In genomic region chr16:20671886-20672285, GRCm38 (mm10) we compare ENCODE assay signal across 8 mouse cellular contexts. TPM values are rescaled to one million over a fixed set of nuclear protein-coding genes. Genes with fewer than 3 reads are reported as not detected.
DNase-seq lines count a peak whose midpoint lies in the region; ATAC-seq lines count a peak whose summit lies in the region.

No protein-coding gene starts in this region.

- no peak for ATAC-seq in megakaryocyte, adult 5-6 weeks (ENCODE audit: poor library complexity, severe bottlenecking)
- no peak for ATAC-seq in embryonic facial prominence, embryonic 14.5 days (ENCODE audit: low read depth)
- no peak for ATAC-seq in limb, embryonic 15.5 days (ENCODE audit: insufficient number of reproducible peaks, low FRiP score, low TSS enrichment, low read depth)
- no peak for ATAC-seq in stomach, embryonic 15.5 days (ENCODE audit: insufficient read depth, low FRiP score, low read depth)

- 24% methylated on average over 6 of the region's 6 CpGs for WGBS in embryonic facial prominence, embryonic 14.5 days
- WGBS in limb, embryonic 15.5 days = 21% methylated on average over 6 of the region's 6 CpGs
- WGBS in stomach, embryonic 15.5 days = 21% methylated on average over 6 of the region's 6 CpGs

- H3K4me2 ChIP-seq in embryonic facial prominence, embryonic 14.5 days (ENCODE audit: low read depth, low read length) = peak overlapping the region; percentile 98
- H3K4me2 ChIP-seq in limb, embryonic 15.5 days = peak overlapping the region; percentile 80
- peak overlapping the region; percentile 57 for H3K4me2 ChIP-seq in stomach, embryonic 15.5 days

- 0 out of 2 replicates have a peak overlapping the region, but pooled peaks have one; percentile 16 for H3K27ac ChIP-seq in embryonic facial prominence, embryonic 14.5 days (replicated peaks; ENCODE audit: low read depth, low read length)
- peak overlapping the region; percentile 93; the same call in 1 of the 2 replicates for H3K27ac ChIP-seq in limb, embryonic 15.5 days
- H3K27ac ChIP-seq in stomach, embryonic 15.5 days = peak overlapping the region; percentile 36; the same call in 1 of the 2 replicates

- H3K4me3 ChIP-seq in megakaryocyte, embryonic 14.5 days (replicated peaks) = peak overlapping the region; percentile 96
- H3K4me3 ChIP-seq in embryonic facial prominence, embryonic 14.5 days (ENCODE audit: low read depth, low read length) = peak overlapping the region; percentile 95
- H3K4me3 ChIP-seq in limb, embryonic 15.5 days = peak overlapping the region; percentile 96
- H3K4me3 ChIP-seq in stomach, embryonic 15.5 days (replicated peaks) = peak overlapping the region; percentile 88

- H3K4me1 ChIP-seq in megakaryocyte, embryonic 14.5 days = peaks cover 41% of the 10 kb centered on the region
- peaks cover 13% of the 10 kb centered on the region; the same call in 1 of the 2 replicates for H3K4me1 ChIP-seq in embryonic facial prominence, embryonic 14.5 days (ENCODE audit: control insufficient read depth, insufficient read depth, low read length)
- peaks cover 22% of the 10 kb centered on the region for H3K4me1 ChIP-seq in limb, embryonic 15.5 days
- H3K4me1 ChIP-seq in stomach, embryonic 15.5 days = peaks cover 14% of the 10 kb centered on the region

- H3K36me3 ChIP-seq in megakaryocyte, embryonic 14.5 days (replicated peaks; ENCODE audit: low read length) = peaks cover 30% of the 10 kb centered on the region
- peaks cover 30% of the 10 kb centered on the region for H3K36me3 ChIP-seq in embryonic facial prominence, embryonic 14.5 days (ENCODE audit: control insufficient read depth, insufficient read depth, low read length)
- H3K36me3 ChIP-seq in limb, embryonic 15.5 days = peaks cover 23% of the 10 kb centered on the region
- peaks cover 20% of the 10 kb centered on the region for H3K36me3 ChIP-seq in stomach, embryonic 15.5 days

- H3K9me3 ChIP-seq in megakaryocyte, embryonic 14.5 days = no peaks in the 10 kb centered on the region
- no peaks in the 10 kb centered on the region for H3K9me3 ChIP-seq in embryonic facial prominence, embryonic 14.5 days (ENCODE audit: control insufficient read depth, low read length)
- no peaks in the 10 kb centered on the region for H3K9me3 ChIP-seq in limb, embryonic 15.5 days
- H3K9me3 ChIP-seq in stomach, embryonic 15.5 days = no peaks in the 10 kb centered on the region

- H3K9ac ChIP-seq in embryonic facial prominence, embryonic 14.5 days (ENCODE audit: low read depth, low read length) = no peak overlapping the region
- H3K9ac ChIP-seq in limb, embryonic 15.5 days = no peak overlapping the region
- no peak overlapping the region for H3K9ac ChIP-seq in stomach, embryonic 15.5 days

- no peak for DNase-seq in embryonic facial prominence, embryonic 14.5 days (ENCODE audit: low spot score)
- DNase-seq in spleen, adult 12 weeks (ENCODE audit: low spot score) = no peak
- DNase-seq in layer of hippocampus, postnatal 25 days (ENCODE audit: extremely low spot score in 1 of 2, low spot score in 1 of 2) = no peak
- no peak for DNase-seq in adrenal gland, adult 2 months

- H3K27me3 ChIP-seq in megakaryocyte, embryonic 14.5 days (replicated peaks) = no peaks in the 10 kb centered on the region
- H3K27me3 ChIP-seq in embryonic facial prominence, embryonic 14.5 days (replicated peaks; ENCODE audit: control insufficient read depth, insufficient read depth, low read length) = no peaks in the 10 kb centered on the region
- H3K27me3 ChIP-seq in limb, embryonic 15.5 days = no peaks in the 10 kb centered on the region
- no peaks in the 10 kb centered on the region for H3K27me3 ChIP-seq in stomach, embryonic 15.5 days (replicated peaks)

RNA-seq across cellular contexts. Expression of gene Eif4g1, which starts 3.8 kb away (rescaled TPM):
- polyA plus RNA-seq in megakaryocyte, embryonic 14.5 days (2012; ENCODE audit: insufficient read depth, low replicate concordance) = 247 and 739 TPM in 2 replicates
- total RNA-seq in megakaryocyte, adult 5-6 weeks (2015) = 117 and 119 TPM in 2 replicates
- total RNA-seq in megakaryocyte, adult 5-6 weeks (2017) = 159 and 160 TPM in 2 replicates
- polyA plus RNA-seq in embryonic facial prominence, embryonic 14.5 days (2014; fragmentation: Nextera tagmentation; extraction: Ambion mirVana) = 153 and 157 TPM in 2 replicates
- 161 and 175 TPM in 2 replicates for polyA plus RNA-seq in limb, embryonic 15.5 days (2015; fragmentation: Nextera tagmentation; extraction: Ambion mirVana)
- polyA plus RNA-seq in stomach, embryonic 15.5 days (2015; fragmentation: Nextera tagmentation; extraction: Ambion mirVana) = 168 and 190 TPM in 2 replicates
- 100 to 1,000 TPM; 289 to 306 TPM for total RNA-seq in layer of hippocampus, postnatal 25 days (2021)
- total RNA-seq in adrenal gland, adult 2 months (2021) = 100 to 1,000 TPM; 368 to 454 TPM
- polyA plus RNA-seq in adrenal gland, adult 2 months (2012; rRNA removed) = 486 and 565 TPM in 2 replicates

RNA-seq across cellular contexts. Expression of gene Psmd2, which starts 20.4 kb away (rescaled TPM):
- polyA plus RNA-seq in megakaryocyte, embryonic 14.5 days (2012; ENCODE audit: insufficient read depth, low replicate concordance) = 33.0 and 128 TPM in 2 replicates
- total RNA-seq in megakaryocyte, adult 5-6 weeks (2015) = 88.9 and 92.4 TPM in 2 replicates
- total RNA-seq in megakaryocyte, adult 5-6 weeks (2017) = 134 and 172 TPM in 2 replicates
- polyA plus RNA-seq in embryonic facial prominence, embryonic 14.5 days (2014; fragmentation: Nextera tagmentation; extraction: Ambion mirVana) = 278 and 312 TPM in 2 replicates
- polyA plus RNA-seq in limb, embryonic 15.5 days (2015; fragmentation: Nextera tagmentation; extraction: Ambion mirVana) = 292 and 314 TPM in 2 replicates
- polyA plus RNA-seq in stomach, embryonic 15.5 days (2015; fragmentation: Nextera tagmentation; extraction: Ambion mirVana) = 265 and 291 TPM in 2 replicates
- total RNA-seq in layer of hippocampus, postnatal 25 days (2021) = 100 to 1,000 TPM; 220 to 240 TPM
- 100 to 1,000 TPM; 215 to 285 TPM for total RNA-seq in adrenal gland, adult 2 months (2021)
- 38.1 and 43.8 TPM in 2 replicates for polyA plus RNA-seq in adrenal gland, adult 2 months (2012; rRNA removed)

RNA-seq across cellular contexts. Expression of gene Fam131a, which starts 21.2 kb away (rescaled TPM):
- 7.9 and 8.6 TPM in 2 replicates for polyA plus RNA-seq in megakaryocyte, embryonic 14.5 days (2012; ENCODE audit: insufficient read depth, low replicate concordance)
- total RNA-seq in megakaryocyte, adult 5-6 weeks (2015) = 0.09 and 0.33 TPM in 2 replicates
- 0.16 and 0.55 TPM in 2 replicates for total RNA-seq in megakaryocyte, adult 5-6 weeks (2017)
- 10.9 and 11.2 TPM in 2 replicates for polyA plus RNA-seq in embryonic facial prominence, embryonic 14.5 days (2014; fragmentation: Nextera tagmentation; extraction: Ambion mirVana)
- polyA plus RNA-seq in limb, embryonic 15.5 days (2015; fragmentation: Nextera tagmentation; extraction: Ambion mirVana) = 12.8 and 13.2 TPM in 2 replicates
- polyA plus RNA-seq in stomach, embryonic 15.5 days (2015; fragmentation: Nextera tagmentation; extraction: Ambion mirVana) = 8.5 and 9.1 TPM in 2 replicates
- 100 to 1,000 TPM; 489 to 490 TPM for total RNA-seq in layer of hippocampus, postnatal 25 days (2021)
- 10 to 100 TPM; 10.3 to 13.3 TPM for total RNA-seq in adrenal gland, adult 2 months (2021)
- 24.9 and 29.4 TPM in 2 replicates for polyA plus RNA-seq in adrenal gland, adult 2 months (2012; rRNA removed)

RNA-seq across cellular contexts. Expression of gene Ece2, which starts 42.3 kb away (rescaled TPM):
- 0.48 TPM in 1 of 2 replicates, not detected in the other for polyA plus RNA-seq in megakaryocyte, embryonic 14.5 days (2012; ENCODE audit: insufficient read depth, low replicate concordance)
- not detected in 2 replicates for total RNA-seq in megakaryocyte, adult 5-6 weeks (2015)
- not detected in 2 replicates for total RNA-seq in megakaryocyte, adult 5-6 weeks (2017)
- polyA plus RNA-seq in embryonic facial prominence, embryonic 14.5 days (2014; fragmentation: Nextera tagmentation; extraction: Ambion mirVana) = 3.3 and 5.0 TPM in 2 replicates
- 5.3 and 6.3 TPM in 2 replicates for polyA plus RNA-seq in limb, embryonic 15.5 days (2015; fragmentation: Nextera tagmentation; extraction: Ambion mirVana)
- polyA plus RNA-seq in stomach, embryonic 15.5 days (2015; fragmentation: Nextera tagmentation; extraction: Ambion mirVana) = 2.0 and 2.7 TPM in 2 replicates
- 10 to 100 TPM; 24.8 to 30.6 TPM for total RNA-seq in layer of hippocampus, postnatal 25 days (2021)
- total RNA-seq in adrenal gland, adult 2 months (2021) = 10 to 100 TPM in 1 of 2 experiments, 1 to 10 TPM in 1; 9.3 to 18.8 TPM
- polyA plus RNA-seq in adrenal gland, adult 2 months (2012; rRNA removed) = 2.3 and 5.0 TPM in 2 replicates

RNA-seq across cellular contexts. Expression of gene Polr2h, which starts 45.6 kb away (rescaled TPM):
- 2.9 TPM in 1 of 2 replicates, not detected in the other for polyA plus RNA-seq in megakaryocyte, embryonic 14.5 days (2012; ENCODE audit: insufficient read depth, low replicate concordance)
- total RNA-seq in megakaryocyte, adult 5-6 weeks (2015) = 34.7 and 36.7 TPM in 2 replicates
- total RNA-seq in megakaryocyte, adult 5-6 weeks (2017) = 27.8 and 29.2 TPM in 2 replicates
- 107 and 115 TPM in 2 replicates for polyA plus RNA-seq in embryonic facial prominence, embryonic 14.5 days (2014; fragmentation: Nextera tagmentation; extraction: Ambion mirVana)
- 87.1 and 89.8 TPM in 2 replicates for polyA plus RNA-seq in limb, embryonic 15.5 days (2015; fragmentation: Nextera tagmentation; extraction: Ambion mirVana)
- polyA plus RNA-seq in stomach, embryonic 15.5 days (2015; fragmentation: Nextera tagmentation; extraction: Ambion mirVana) = 95.7 and 97.3 TPM in 2 replicates
- total RNA-seq in layer of hippocampus, postnatal 25 days (2021) = 10 to 100 TPM; 24.8 to 26.2 TPM
- total RNA-seq in adrenal gland, adult 2 months (2021) = 10 to 100 TPM; 31.2 to 45.2 TPM
- polyA plus RNA-seq in adrenal gland, adult 2 months (2012; rRNA removed) = 9.3 and 9.5 TPM in 2 replicates

Comparison
In these comparisons a context has a peak if more than half of its experiments do, and no peak if none do; other contexts are left out.
1. H3K27ac ChIP-seq: peak in every context shown above with its lines; median percentile 93 in limb, embryonic 15.5 days; 36 in stomach, embryonic 15.5 days; 16 in embryonic facial prominence, embryonic 14.5 days.